Mouse (Mus musculus) liver, embryonic 11.5 days (tissue): ENCODE data around the gene Ipo13. TPM values are rescaled to one million over a fixed set of nuclear protein-coding genes. Genes with fewer than 3 reads are reported as not detected.

ENCODE experiments used
- ATAC-seq: fragments of 200-750 bp; cut with Nextera tagmentation; replicated peaks from 2 replicates; pipeline ENCODE4 v1.8.0; 2017; ENCODE audit warnings: moderate number of reproducible peaks, mild to moderate bottlenecking, moderate TSS enrichment, moderate library complexity; ENCODE audit not compliant: low FRiP score
- DNase-seq: peaks from one replicate; pipeline ENCODE4 v3.0.0-alpha.2; 2017; ENCODE audit warnings: low spot score
- H3K27ac ChIP-seq: fragments of 300-500 bp; sonication (generic); 2 replicates; pipeline ENCODE4 v1.5.1; 2014; ENCODE audit warnings: mild to moderate bottlenecking, low read depth, low read length, control low read depth
- H3K27me3 ChIP-seq: fragments of 300-500 bp; sonication (generic); replicated peaks from 2 replicates; pipeline ENCODE4 v1.6.1; 2014; ENCODE audit warnings: low read length, mixed read lengths; ENCODE audit not compliant: control insufficient read depth, insufficient read depth
- H3K36me3 ChIP-seq: fragments of 300-500 bp; sonication (generic); 2 replicates; pipeline ENCODE4 v1.6.1; 2014; ENCODE audit warnings: mild to moderate bottlenecking, low read length, moderate library complexity, mixed read lengths; ENCODE audit not compliant: control insufficient read depth, insufficient read depth
- H3K4me1 ChIP-seq: fragments of 300-500 bp; sonication (generic); replicated peaks from 2 replicates; pipeline ENCODE4 v1.6.1; 2014; ENCODE audit warnings: low read length, mixed read lengths; ENCODE audit not compliant: control insufficient read depth, insufficient read depth
- H3K4me2 ChIP-seq: fragments of 300-500 bp; sonication (generic); 2 replicates; pipeline ENCODE4 v1.6.1; 2014; ENCODE audit warnings: mild to moderate bottlenecking, control low read depth, moderate library complexity
- H3K4me3 ChIP-seq: fragments of 300-500 bp; sonication (generic); 2 replicates; pipeline ENCODE4 v1.5.1; 2014; ENCODE audit warnings: low read depth, low read length, control low read depth
- H3K9ac ChIP-seq: fragments of 300-500 bp; sonication (generic); 2 replicates; pipeline ENCODE4 v1.6.1; 2014; ENCODE audit warnings: low read depth, low read length, control low read depth
- H3K9me3 ChIP-seq: fragments of 300-500 bp; sonication (generic); 2 replicates; pipeline ENCODE4 v1.6.1; 2016; ENCODE audit warnings: low read length, inconsistent platforms, mixed read lengths; ENCODE audit not compliant: control insufficient read depth
- WGBS: fragments of 180-500 bp; shearing (Covaris S2); extraction: QIAGEN DNeasy Blood & Tissue Kit; methylation state at CpG from one replicate; pipeline ENCODE4 v1.1.7; 2014; 5-methylcytosine and 5-hydroxymethylcytosine counted together
- polyA plus RNA-seq: library from polyadenylated mRNA; unstranded; fragments of >200 nt; fragmentation: Nextera tagmentation; extraction: Ambion mirVana; gene quantifications from 2 replicates; pipeline ENCODE4 v1.2.1, GENCODE M21; 2014

Gene Ipo13
- 42.7 and 44.2 TPM in 2 replicates for polyA plus RNA-seq

- DNase-seq, result peak; percentile 99
- no peaks in the 10 kb centered on the region for H3K9me3 ChIP-seq
Measured at GRCm38 (mm10) chr4:117914591-117915442, at the start of gene Ipo13. Ipo13 (minus strand) TSS chr4:117914999.

GRCm38 (mm10) chr4:117957492-117957891 lies 42.7 kb upstream of the Ipo13 start:
- no peak for DNase-seq
- Histone ChIP-seq H3K9ac (no peak overlapping the region), H3K9me3 (no peaks in the 10 kb centered on the region), H3K4me2 (no peak overlapping the region), H3K4me3 (no peak overlapping the region), H3K27me3 (no peaks in the 10 kb centered on the region), H3K4me1 (no peaks in the 10 kb centered on the region), H3K36me3 (peaks cover 3% of the 10 kb centered on the region; the same call in 1 of the 2 replicates), H3K27ac (no peak overlapping the region)
- 60% methylated on average over 4 of the region's 4 CpGs for WGBS
- no peak for ATAC-seq

More at GRCm38 (mm10) chr4:117914591-117915442, at the start of gene Ipo13:
- Histone ChIP-seq H3K4me1 (peaks cover 32% of the 10 kb centered on the region), H3K27ac (peak within 1 kb of the TSS; percentile 64), H3K27me3 (no peaks in the 10 kb centered on the region), H3K9ac (peak within 1 kb of the TSS; percentile 81), H3K4me3 (peak within 1 kb of the TSS; percentile 86), H3K36me3 (peaks cover 13% of the 10 kb centered on the region; the same call in 1 of the 2 replicates), H3K4me2 (peak within 1 kb of the TSS; percentile 99)
- peak; percentile 90 for ATAC-seq
- WGBS, result under 1% methylated on average over 61 of the region's 61 CpGs

GRCm38 (mm10) chr4:117947493-117947892 lies 32.7 kb upstream of the Ipo13 start:
- H3K27me3 ChIP-seq, result no peaks in the 10 kb centered on the region
- no peak for DNase-seq
- H3K9ac ChIP-seq, result no peak overlapping the region
- H3K4me2 ChIP-seq, result no peak overlapping the region
- H3K36me3 ChIP-seq, result 0 out of 2 replicates have a peak, but pooled peaks cover 3% of the 10 kb centered on the region
- no peaks in the 10 kb centered on the region for H3K9me3 ChIP-seq
- no peak for ATAC-seq
- no peak overlapping the region for H3K4me3 ChIP-seq
- no peak overlapping the region for H3K27ac ChIP-seq
- H3K4me1 ChIP-seq, result no peaks in the 10 kb centered on the region
- 73% methylated on average over 7 of the region's 7 CpGs for WGBS

GRCm38 (mm10) chr4:117946639-117947305 lies 32.0 kb upstream of the Ipo13 start:
- Histone ChIP-seq H3K27ac (no peak overlapping the region), H3K36me3 (no peaks in the 10 kb centered on the region), H3K4me1 (no peaks in the 10 kb centered on the region), H3K9ac (no peak overlapping the region), H3K9me3 (no peaks in the 10 kb centered on the region), H3K4me2 (no peak overlapping the region), H3K4me3 (no peak overlapping the region), H3K27me3 (no peaks in the 10 kb centered on the region)
- WGBS, result 93% methylated on average over 11 of the region's 11 CpGs
- DNase-seq (no peak), ATAC-seq (no peak)

GRCm38 (mm10) chr4:117943317-117943716 lies 28.5 kb upstream of the Ipo13 start:
- no peak for ATAC-seq
- H3K27me3 ChIP-seq, result no peaks in the 10 kb centered on the region
- 56% methylated on average over 5 of the region's 5 CpGs for WGBS
- H3K36me3 ChIP-seq, result no peaks in the 10 kb centered on the region
- no peak overlapping the region for H3K4me2 ChIP-seq
- no peak overlapping the region for H3K4me3 ChIP-seq
- no peaks in the 10 kb centered on the region for H3K9me3 ChIP-seq
- DNase-seq, result no peak
- no peaks in the 10 kb centered on the region for H3K4me1 ChIP-seq
- H3K27ac ChIP-seq, result no peak overlapping the region
- H3K9ac ChIP-seq, result no peak overlapping the region

- Histone ChIP-seq H3K36me3 (no peaks in the 10 kb centered on the region), H3K9ac (no peak overlapping the region), H3K9me3 (no peaks in the 10 kb centered on the region), H3K4me3 (no peak overlapping the region), H3K4me1 (no peaks in the 10 kb centered on the region), H3K27me3 (no peaks in the 10 kb centered on the region), H3K27ac (no peak overlapping the region), H3K4me2 (no peak overlapping the region)
- DNase-seq, result no peak
- WGBS, result 94% methylated on average over 5 of the region's 5 CpGs
- no peak for ATAC-seq
Measured at GRCm38 (mm10) chr4:117936964-117937363, 22.2 kb upstream of the Ipo13 start.

GRCm38 (mm10) chr4:117934081-117934480 lies 19.3 kb upstream of the Ipo13 start:
- ATAC-seq (no peak), DNase-seq (no peak)
- Histone ChIP-seq H3K4me3 (no peak overlapping the region), H3K27me3 (peaks cover 16% of the 10 kb centered on the region), H3K4me1 (peaks cover 7% of the 10 kb centered on the region), H3K9ac (no peak overlapping the region), H3K9me3 (peaks cover 3% of the 10 kb centered on the region; the same call in 1 of the 2 replicates), H3K36me3 (no peaks in the 10 kb centered on the region), H3K27ac (no peak overlapping the region), H3K4me2 (no peak overlapping the region)
- 86% methylated on average over 4 of the region's 4 CpGs for WGBS

GRCm38 (mm10) chr4:117933248-117933647 lies 18.4 kb upstream of the Ipo13 start:
- WGBS, result 89% methylated on average over 5 of the region's 5 CpGs
- DNase-seq (no peak), ATAC-seq (no peak)
- H3K9me3 ChIP-seq, result peaks cover 3% of the 10 kb centered on the region; the same call in 1 of the 2 replicates
- no peaks in the 10 kb centered on the region for H3K36me3 ChIP-seq
- H3K4me2 ChIP-seq, result no peak overlapping the region
- no peak overlapping the region for H3K27ac ChIP-seq
- H3K9ac ChIP-seq, result no peak overlapping the region
- no peak overlapping the region for H3K4me3 ChIP-seq
- H3K27me3 ChIP-seq, result peaks cover 21% of the 10 kb centered on the region
- H3K4me1 ChIP-seq, result peaks cover 16% of the 10 kb centered on the region
